Mouse (Mus musculus): ENCODE measurements around the gene Ppp2r5e. TPM values are rescaled to one million over a fixed set of nuclear protein-coding genes. Genes with fewer than 3 reads are reported as not detected.

Gene Ppp2r5e
- polyA plus RNA-seq, 1 experiment from 2014 or later = 21.4 TPM

GRCm38 (mm10) chr12:75531895-75532294 lies 64.2 kb downstream of the Ppp2r5e start:
- H3K4me3 ChIP-seq (replicated peaks) = no peak overlapping the region

GRCm38 (mm10) chr12:75528857-75529808 lies 66.9 kb downstream of the Ppp2r5e start:
- Histone ChIP-seq H3K36me3 (no peaks in the 10 kb centered on the region), H3K27ac (no peak overlapping the region), H3K4me1 (replicated peaks) (peaks cover 17% of the 10 kb centered on the region; the same call in 1 of the 2 replicates), H3K9me3 (no peaks in the 10 kb centered on the region), H3K4me2 (replicated peaks) (no peak overlapping the region), H3K27me3 (no peaks in the 10 kb centered on the region), H3K4me3 (replicated peaks) (no peak overlapping the region), H3K9ac (replicated peaks) (no peak overlapping the region)
- WGBS = 87% methylated on average over 7 of the region's 7 CpGs
- ATAC-seq = no peak

More at GRCm38 (mm10) chr12:75531895-75532294, 64.2 kb downstream of the Ppp2r5e start:
- Histone ChIP-seq H3K9ac (replicated peaks) (no peak overlapping the region), H3K27ac (no peak overlapping the region), H3K27me3 (no peaks in the 10 kb centered on the region), H3K9me3 (no peaks in the 10 kb centered on the region), H3K36me3 (no peaks in the 10 kb centered on the region), H3K4me2 (replicated peaks) (no peak overlapping the region), H3K4me1 (replicated peaks) (peaks cover 26% of the 10 kb centered on the region)
- ATAC-seq = no peak
- WGBS = 77% methylated on average over 2 of the region's 2 CpGs

GRCm38 (mm10) chr12:75528300-75528699 lies 67.7 kb downstream of the Ppp2r5e start:
- Histone ChIP-seq H3K4me2 (replicated peaks) (no peak overlapping the region), H3K27ac (no peak overlapping the region), H3K4me3 (replicated peaks) (no peak overlapping the region), H3K9ac (replicated peaks) (no peak overlapping the region), H3K27me3 (no peaks in the 10 kb centered on the region), H3K9me3 (no peaks in the 10 kb centered on the region), H3K4me1 (replicated peaks) (peaks cover 17% of the 10 kb centered on the region; the same call in 1 of the 2 replicates), H3K36me3 (no peaks in the 10 kb centered on the region)
- no peak for ATAC-seq
- 89% methylated on average over 1 of the region's 1 CpGs for WGBS

GRCm38 (mm10) chr12:75524199-75524598 lies 71.8 kb downstream of the Ppp2r5e start:
- Histone ChIP-seq H3K4me1 (replicated peaks) (peaks cover 17% of the 10 kb centered on the region), H3K4me3 (replicated peaks) (no peak overlapping the region), H3K9ac (replicated peaks) (no peak overlapping the region), H3K9me3 (no peaks in the 10 kb centered on the region), H3K36me3 (no peaks in the 10 kb centered on the region), H3K27ac (no peak overlapping the region), H3K4me2 (replicated peaks) (no peak overlapping the region), H3K27me3 (no peaks in the 10 kb centered on the region)
- WGBS = 95% methylated on average over 3 of the region's 3 CpGs
- ATAC-seq = no peak

DNA sequence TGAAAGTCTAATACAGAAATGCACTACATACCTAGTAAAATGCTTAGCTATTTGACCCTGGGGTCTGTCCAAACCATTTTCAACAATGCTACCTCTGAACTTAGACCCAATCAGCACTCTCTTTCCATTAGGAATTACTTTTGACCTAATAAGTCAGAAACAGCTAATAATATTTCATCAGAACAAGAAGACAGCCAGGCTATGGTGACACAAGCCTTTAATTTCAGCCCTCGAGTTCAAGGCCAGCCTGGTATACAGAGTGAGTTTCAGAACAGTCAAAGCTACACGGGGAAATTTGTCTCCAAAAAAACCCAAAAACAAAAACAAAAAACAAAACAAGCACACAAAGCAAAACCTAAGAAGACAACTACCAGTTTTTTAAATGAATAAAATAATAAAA lies 73.1 kb downstream of the Ppp2r5e start:
- no peak overlapping the region for H3K4me3 ChIP-seq (replicated peaks)
- H3K9me3 ChIP-seq = no peaks in the 10 kb centered on the region
- no peak for ATAC-seq
- no peak overlapping the region for H3K4me2 ChIP-seq (replicated peaks)
- no peaks in the 10 kb centered on the region for H3K27me3 ChIP-seq
- 84% methylated on average over 2 of the region's 2 CpGs for WGBS
- no peak overlapping the region for H3K27ac ChIP-seq
- no peaks in the 10 kb centered on the region for H3K36me3 ChIP-seq
- peaks cover 16% of the 10 kb centered on the region for H3K4me1 ChIP-seq (replicated peaks)
- H3K9ac ChIP-seq (replicated peaks) = no peak overlapping the region

DNA sequence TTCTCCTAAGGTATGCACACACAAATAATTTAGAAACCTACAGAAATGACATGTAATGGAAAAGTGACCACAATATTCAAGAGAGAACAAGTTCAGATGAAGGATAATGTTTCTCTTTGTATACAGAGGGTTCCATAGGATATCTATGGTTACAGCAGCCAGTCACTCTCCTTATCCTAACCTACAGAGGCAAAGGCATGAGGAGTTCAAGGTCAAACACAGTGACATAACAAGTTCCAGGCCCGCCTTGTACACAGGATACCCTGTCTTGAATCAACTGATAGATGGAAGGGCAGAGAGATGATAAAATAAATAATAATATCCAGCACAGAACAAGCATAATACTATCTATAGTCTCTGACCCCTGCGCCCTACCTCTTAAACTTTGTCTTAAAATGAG lies 73.7 kb downstream of the Ppp2r5e start:
- no peak overlapping the region for H3K27ac ChIP-seq
- H3K27me3 ChIP-seq = no peaks in the 10 kb centered on the region
- ATAC-seq = no peak
- no peak overlapping the region for H3K9ac ChIP-seq (replicated peaks)
- H3K4me1 ChIP-seq (replicated peaks) = peaks cover 13% of the 10 kb centered on the region
- H3K9me3 ChIP-seq = no peaks in the 10 kb centered on the region
- H3K36me3 ChIP-seq = no peaks in the 10 kb centered on the region
- H3K4me3 ChIP-seq (replicated peaks) = no peak overlapping the region
- H3K4me2 ChIP-seq (replicated peaks) = no peak overlapping the region
- 92% methylated on average over 2 of the region's 2 CpGs for WGBS

DNA sequence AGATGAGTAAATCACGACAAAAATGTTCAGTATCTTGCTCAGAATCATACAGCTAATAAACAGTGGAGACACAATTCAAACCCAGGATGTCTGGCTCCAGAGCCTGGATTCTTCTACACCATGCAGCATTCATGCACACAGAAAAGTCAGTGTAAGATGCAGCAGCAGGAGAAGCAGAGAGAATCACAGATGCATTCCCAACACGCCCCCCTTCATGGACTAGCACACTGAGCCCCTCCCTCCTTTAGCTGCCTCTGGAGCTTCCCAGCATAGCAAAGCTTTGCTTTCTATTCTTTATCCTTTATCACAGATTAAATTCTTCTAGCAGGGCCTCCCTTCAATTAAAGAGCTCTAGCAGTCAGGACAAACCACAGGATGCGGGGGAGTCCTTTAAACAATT lies 75.7 kb downstream of the Ppp2r5e start:
- 38% methylated on average over 3 of the region's 3 CpGs for WGBS
- Histone ChIP-seq H3K4me3 (replicated peaks) (no peak overlapping the region), H3K4me1 (replicated peaks) (peaks cover 13% of the 10 kb centered on the region), H3K36me3 (no peaks in the 10 kb centered on the region), H3K27ac (peak overlapping the region; percentile 64), H3K9me3 (no peaks in the 10 kb centered on the region), H3K4me2 (replicated peaks) (no peak overlapping the region), H3K9ac (replicated peaks) (no peak overlapping the region), H3K27me3 (no peaks in the 10 kb centered on the region)
- 0 out of 2 replicates have a peak, but pooled peaks have one; percentile 37 for ATAC-seq

DNA sequence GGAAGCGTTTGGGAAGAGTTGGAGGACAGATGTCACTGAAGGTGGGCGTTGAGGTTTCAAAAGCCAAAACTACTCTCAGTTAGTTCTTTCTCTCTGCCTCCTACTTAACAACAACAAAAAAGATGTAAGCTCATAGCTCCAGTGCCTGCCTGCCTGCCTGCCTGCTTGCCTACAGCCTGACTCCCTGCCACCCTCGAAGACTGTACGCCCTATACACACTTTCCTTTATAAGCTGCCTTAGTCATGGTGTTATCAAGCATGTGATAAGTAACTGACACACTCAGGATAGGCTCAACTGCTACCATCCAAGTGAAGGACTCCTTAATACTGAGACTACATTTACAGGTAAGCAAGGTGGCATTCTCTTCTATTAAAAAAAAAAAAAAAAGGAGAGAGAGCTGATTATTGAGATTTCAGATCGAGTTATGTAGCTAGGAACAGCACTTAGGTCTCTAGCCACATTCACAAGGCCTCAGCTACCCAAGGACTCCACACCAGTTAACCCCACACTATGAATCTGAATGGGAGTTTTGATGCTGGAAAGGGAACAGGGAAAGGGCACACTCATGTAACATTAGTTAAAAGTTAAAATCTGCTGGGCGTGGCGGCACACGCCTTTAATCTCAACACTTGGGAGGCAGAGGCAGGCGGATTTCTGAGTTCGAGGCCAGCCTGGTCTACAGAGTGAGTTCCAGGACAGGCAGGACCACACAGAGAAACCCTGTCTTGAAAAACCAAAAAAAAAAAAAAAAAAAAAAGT lies 76.7 kb downstream of the Ppp2r5e start:
- H3K9ac ChIP-seq (replicated peaks) = no peak overlapping the region
- no peak for ATAC-seq
- WGBS = 92% methylated on average over 10 of the region's 10 CpGs

DNA sequence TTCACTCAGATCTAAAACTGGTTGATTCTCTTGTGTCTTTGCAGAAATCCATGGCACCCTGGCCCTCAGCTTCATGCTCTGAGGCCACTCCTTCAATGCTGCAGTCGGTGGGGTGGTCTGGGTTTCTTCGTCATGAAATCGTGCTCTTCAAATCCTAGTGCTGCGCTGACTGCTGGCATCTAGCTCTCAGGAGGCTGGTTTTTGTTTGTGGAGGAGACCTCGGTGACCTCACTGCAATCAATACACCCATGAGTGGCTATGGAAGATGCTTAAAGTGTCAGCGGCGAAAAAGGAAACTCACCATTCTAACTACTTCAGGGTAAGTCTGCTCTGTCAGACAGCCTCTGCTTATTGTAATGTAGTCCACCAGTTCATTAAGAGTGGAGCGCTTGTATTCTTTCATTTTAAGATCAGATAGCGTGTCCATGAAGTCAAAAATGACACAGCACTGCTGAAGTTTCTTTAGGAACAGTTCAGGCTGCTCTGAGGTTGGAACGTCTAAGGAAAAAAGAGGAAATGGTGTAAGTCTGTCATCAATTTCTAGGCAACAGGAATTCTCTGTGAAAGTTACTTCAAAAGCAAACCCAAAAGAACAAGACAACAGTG lies 80.6 kb downstream of the Ppp2r5e start:
- H3K4me1 ChIP-seq (replicated peaks) = peaks cover 6% of the 10 kb centered on the region
- no peak overlapping the region for H3K4me2 ChIP-seq (replicated peaks)
- H3K27me3 ChIP-seq = no peaks in the 10 kb centered on the region
- WGBS = 70% methylated on average over 10 of the region's 10 CpGs
- H3K4me3 ChIP-seq (replicated peaks) = no peak overlapping the region
- 0 out of 2 replicates have a peak overlapping the region, but pooled peaks have one; percentile 25 for H3K27ac ChIP-seq
- no peak overlapping the region for H3K9ac ChIP-seq (replicated peaks)
- no peaks in the 10 kb centered on the region; the same call in 1 of the 2 replicates for H3K36me3 ChIP-seq
- ATAC-seq = no peak
- H3K9me3 ChIP-seq = no peaks in the 10 kb centered on the region

More for the DNA sequence above, 76.7 kb downstream of the Ppp2r5e start:
- H3K27me3 ChIP-seq = no peaks in the 10 kb centered on the region
- H3K27ac ChIP-seq = no peak overlapping the region
- no peak overlapping the region for H3K4me3 ChIP-seq (replicated peaks)
- H3K4me2 ChIP-seq (replicated peaks) = no peak overlapping the region
- H3K36me3 ChIP-seq = no peaks in the 10 kb centered on the region; the same call in 1 of the 2 replicates
- H3K4me1 ChIP-seq (replicated peaks) = peaks cover 13% of the 10 kb centered on the region
- H3K9me3 ChIP-seq = no peaks in the 10 kb centered on the region

- Histone ChIP-seq H3K36me3 (no peaks in the 10 kb centered on the region; the same call in 1 of the 2 replicates), H3K9ac (replicated peaks) (no peak overlapping the region), H3K27me3 (no peaks in the 10 kb centered on the region), H3K4me3 (replicated peaks) (no peak overlapping the region), H3K9me3 (no peaks in the 10 kb centered on the region), H3K27ac (no peak overlapping the region), H3K4me2 (replicated peaks) (no peak overlapping the region), H3K4me1 (replicated peaks) (no peaks in the 10 kb centered on the region)
- WGBS = 92% methylated on average over 2 of the region's 2 CpGs
- no peak for ATAC-seq
These were observed 84.5 kb downstream of the Ppp2r5e start for GRCm38 (mm10) chr12:75511520-75511919.

DNA sequence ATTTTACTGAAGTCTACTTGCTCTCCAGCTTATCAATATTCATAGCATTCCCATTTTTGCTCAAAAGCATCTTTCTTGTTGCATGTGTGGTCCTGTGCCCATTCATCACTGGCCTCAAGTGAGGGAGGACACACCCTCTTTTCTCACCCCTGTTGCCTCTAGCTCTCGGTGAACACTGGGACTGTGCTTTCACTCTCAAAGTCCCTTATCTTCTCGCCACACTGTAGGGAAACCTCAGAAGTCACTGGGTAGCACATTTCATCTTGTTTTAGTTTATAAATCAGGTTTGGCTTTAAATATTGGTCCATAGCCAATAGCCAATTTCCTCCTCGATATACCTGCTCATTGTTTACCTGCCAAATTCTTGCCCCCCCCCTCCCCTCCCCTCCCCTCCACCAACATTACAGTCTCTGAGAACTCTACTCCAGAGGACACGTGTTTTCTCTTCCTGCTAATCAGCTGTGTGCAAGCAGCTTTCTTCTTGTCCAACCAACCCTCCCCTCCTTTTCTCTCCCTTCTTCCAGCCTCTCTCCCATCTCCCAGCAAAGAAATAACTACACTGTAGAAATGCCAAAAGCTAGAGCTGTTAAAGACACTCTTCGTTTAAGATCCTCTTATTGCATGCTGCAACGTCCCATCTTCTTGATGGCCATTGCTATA lies 90.9 kb downstream of the Ppp2r5e start:
- Histone ChIP-seq H3K9ac (replicated peaks) (no peak overlapping the region), H3K27me3 (no peaks in the 10 kb centered on the region), H3K36me3 (no peaks in the 10 kb centered on the region), H3K4me2 (replicated peaks) (no peak overlapping the region), H3K27ac (no peak overlapping the region), H3K4me1 (replicated peaks) (no peaks in the 10 kb centered on the region; the same call in 1 of the 2 replicates), H3K9me3 (no peaks in the 10 kb centered on the region), H3K4me3 (replicated peaks) (no peak overlapping the region)
- no peak for ATAC-seq
- 77% methylated on average over 6 of the region's 6 CpGs for WGBS

All from midbrain, embryonic 13.5 days (tissue).